Mouse (Mus musculus) intestine, embryonic 14.5 days (tissue): ENCODE results near the gene Mpp5. TPM values are rescaled to one million over a fixed set of nuclear protein-coding genes. Genes with fewer than 3 reads are reported as not detected.

Experiments used
- ATAC-seq: fragments of 200-750 bp; cut with Nextera tagmentation; replicated peaks from 2 replicates; pipeline ENCODE4 v1.8.0; 2017; ENCODE audit warnings: low read depth, moderate number of reproducible peaks, moderate TSS enrichment, moderate library complexity; ENCODE audit not compliant: low FRiP score, low TSS enrichment
- DNase-seq: peaks from one replicate; pipeline ENCODE4 v3.0.0-alpha.2; 2018; ENCODE audit warnings: low spot score
- H3K27ac ChIP-seq: fragments of 300-500 bp; sonication (generic); 2 replicates; pipeline ENCODE4 v1.5.1; 2014; ENCODE audit warnings: low read depth, mild to moderate bottlenecking, control low read depth
- H3K27me3 ChIP-seq: fragments of 300-500 bp; sonication (generic); replicated peaks from 2 replicates; pipeline ENCODE4 v1.6.1; 2014; ENCODE audit warnings: low read length, control low read depth; ENCODE audit not compliant: control insufficient read depth, insufficient read depth
- H3K36me3 ChIP-seq: fragments of 300-500 bp; sonication (generic); 2 replicates; pipeline ENCODE4 v1.6.1; 2014; ENCODE audit warnings: low read length, control low read depth; ENCODE audit not compliant: control insufficient read depth, insufficient read depth
- H3K4me1 ChIP-seq: fragments of 300-500 bp; sonication (generic); replicated peaks from 2 replicates; pipeline ENCODE4 v1.6.1; 2014; ENCODE audit warnings: low read length, control low read depth, mixed read lengths; ENCODE audit not compliant: control insufficient read depth, insufficient read depth
- H3K4me2 ChIP-seq: fragments of 300-500 bp; sonication (generic); 2 replicates; pipeline ENCODE4 v1.6.1; 2014; ENCODE audit warnings: low read length
- H3K4me3 ChIP-seq: fragments of 300-500 bp; sonication (generic); 2 replicates; pipeline ENCODE4 v1.5.1; 2014; ENCODE audit warnings: low read depth, low read length, control low read depth, mixed read lengths
- H3K9ac ChIP-seq: fragments of 300-500 bp; sonication (generic); 2 replicates; pipeline ENCODE4 v1.6.1; 2014; ENCODE audit warnings: mild to moderate bottlenecking, low read length
- H3K9me3 ChIP-seq: fragments of 300-500 bp; sonication (generic); 2 replicates; pipeline ENCODE4 v1.6.1; 2016; ENCODE audit warnings: low read length, control low read depth; ENCODE audit not compliant: control insufficient read depth
- WGBS: fragments of 180-500 bp; shearing (Covaris S2); extraction: QIAGEN DNeasy Blood & Tissue Kit; methylation state at CpG from one replicate; pipeline ENCODE4 v1.1.7; 2014; 5-methylcytosine and 5-hydroxymethylcytosine counted together
- polyA plus RNA-seq: library from polyadenylated mRNA; unstranded; fragments of >200 nt; fragmentation: Nextera tagmentation; extraction: Ambion mirVana; gene quantifications from 2 replicates; pipeline ENCODE4 v1.2.1, GENCODE M21; 2014

Gene Mpp5
- polyA plus RNA-seq, 1 experiment from 2014 or later, result 17.3 TPM

DNA sequence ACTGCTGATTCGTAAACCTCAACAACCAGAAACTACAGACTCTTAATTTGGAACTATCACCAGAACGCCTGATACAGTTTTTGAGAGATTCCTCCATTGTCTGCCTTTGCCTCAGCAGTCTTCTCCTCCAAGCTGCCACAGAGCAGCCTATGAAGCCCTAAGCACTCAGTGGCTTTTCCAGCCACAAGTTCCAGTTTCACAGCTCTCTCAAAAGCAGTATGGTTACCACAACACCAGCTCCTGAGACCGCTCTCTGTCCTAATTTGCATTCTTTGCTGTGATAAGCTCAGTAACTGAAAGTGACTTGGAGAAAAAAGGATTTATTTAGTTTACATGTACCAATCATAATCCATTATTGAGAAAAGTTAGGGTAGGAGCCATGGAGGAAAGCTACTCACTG, 51.3 kb downstream of the Mpp5 start:
- 89% methylated on average over 3 of the region's 3 CpGs for WGBS
- Histone ChIP-seq H3K4me2 (no peak overlapping the region), H3K4me1 (no peaks in the 10 kb centered on the region; the same call in 1 of the 2 replicates), H3K27ac (no peak overlapping the region), H3K9me3 (no peaks in the 10 kb centered on the region), H3K27me3 (no peaks in the 10 kb centered on the region), H3K36me3 (peaks cover 13% of the 10 kb centered on the region; the same call in 1 of the 2 replicates), H3K9ac (no peak overlapping the region), H3K4me3 (no peak overlapping the region)
- DNase-seq (no peak), ATAC-seq (no peak)

GRCm38 (mm10) chr12:78801836-78802235, 53.1 kb downstream of the Mpp5 start:
- Histone ChIP-seq H3K27me3 (no peaks in the 10 kb centered on the region), H3K4me1 (no peaks in the 10 kb centered on the region), H3K4me2 (no peak overlapping the region), H3K27ac (no peak overlapping the region), H3K9ac (no peak overlapping the region), H3K36me3 (peaks cover 13% of the 10 kb centered on the region; the same call in 1 of the 2 replicates), H3K4me3 (no peak overlapping the region), H3K9me3 (no peaks in the 10 kb centered on the region)
- DNase-seq (no peak), ATAC-seq (no peak)

- H3K27ac ChIP-seq, result no peak overlapping the region
- H3K4me3 ChIP-seq, result no peak overlapping the region
- no peaks in the 10 kb centered on the region for H3K4me1 ChIP-seq
- no peak for ATAC-seq
- DNase-seq, result no peak
- no peak overlapping the region for H3K4me2 ChIP-seq
- no peak overlapping the region for H3K9ac ChIP-seq
- H3K9me3 ChIP-seq, result no peaks in the 10 kb centered on the region
- H3K36me3 ChIP-seq, result no peaks in the 10 kb centered on the region
- no peaks in the 10 kb centered on the region for H3K27me3 ChIP-seq
Measured at GRCm38 (mm10) chr12:78814437-78814836, 65.7 kb downstream of the Mpp5 start.

GRCm38 (mm10) chr12:78834496-78834895, 85.8 kb downstream of the Mpp5 start:
- no peaks in the 10 kb centered on the region for H3K27me3 ChIP-seq
- H3K4me3 ChIP-seq, result no peak overlapping the region
- peaks cover 63% of the 10 kb centered on the region for H3K36me3 ChIP-seq
- WGBS, result 93% methylated on average over 2 of the region's 2 CpGs
- DNase-seq (no peak), ATAC-seq (no peak)
- no peak overlapping the region for H3K27ac ChIP-seq
- H3K4me1 ChIP-seq, result no peaks in the 10 kb centered on the region
- H3K9ac ChIP-seq, result no peak overlapping the region
- H3K9me3 ChIP-seq, result no peaks in the 10 kb centered on the region
- no peak overlapping the region for H3K4me2 ChIP-seq

GRCm38 (mm10) chr12:78839906-78840305, 91.2 kb downstream of the Mpp5 start:
- ATAC-seq (no peak), DNase-seq (no peak)
- WGBS, result 85% methylated on average over 4 of the region's 4 CpGs
- H3K36me3 ChIP-seq, result peaks cover 78% of the 10 kb centered on the region
- H3K4me2 ChIP-seq, result no peak overlapping the region
- H3K27me3 ChIP-seq, result no peaks in the 10 kb centered on the region
- no peak overlapping the region for H3K27ac ChIP-seq
- H3K4me1 ChIP-seq, result no peaks in the 10 kb centered on the region
- H3K9me3 ChIP-seq, result no peaks in the 10 kb centered on the region
- no peak overlapping the region for H3K9ac ChIP-seq
- H3K4me3 ChIP-seq, result no peak overlapping the region

GRCm38 (mm10) chr12:78842429-78842828, 93.7 kb downstream of the Mpp5 start:
- H3K36me3 ChIP-seq, result peaks cover 66% of the 10 kb centered on the region
- H3K27ac ChIP-seq, result no peak overlapping the region
- DNase-seq, result no peak
- no peak for ATAC-seq
- 89% methylated on average over 1 of the region's 1 CpGs for WGBS
- no peak overlapping the region for H3K4me2 ChIP-seq
- H3K9ac ChIP-seq, result no peak overlapping the region
- no peaks in the 10 kb centered on the region for H3K27me3 ChIP-seq
- no peaks in the 10 kb centered on the region for H3K9me3 ChIP-seq
- no peaks in the 10 kb centered on the region for H3K4me1 ChIP-seq
- H3K4me3 ChIP-seq, result no peak overlapping the region

DNA sequence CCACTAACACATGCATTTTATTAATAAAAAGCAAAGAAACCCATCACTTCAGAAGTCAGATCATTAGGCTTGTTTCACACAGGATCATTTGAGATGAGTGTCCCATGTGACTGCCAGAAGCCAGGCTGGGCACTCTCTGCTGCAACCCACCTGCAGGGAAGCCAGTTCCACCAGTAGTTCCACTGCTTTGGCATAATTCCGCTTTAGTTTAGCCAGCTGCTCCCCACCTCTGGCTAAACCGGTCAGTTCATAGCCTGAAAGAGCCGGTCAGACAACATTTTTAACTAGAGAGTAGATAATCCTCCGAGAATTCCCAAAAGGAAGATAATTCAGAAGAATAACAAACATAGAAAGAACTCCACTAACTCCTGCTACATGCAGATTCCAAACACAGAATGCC, 99.5 kb downstream of the Mpp5 start:
- H3K27me3 ChIP-seq, result no peaks in the 10 kb centered on the region
- H3K4me2 ChIP-seq, result no peak overlapping the region
- no peak overlapping the region for H3K27ac ChIP-seq
- H3K9ac ChIP-seq, result no peak overlapping the region
- H3K9me3 ChIP-seq, result no peaks in the 10 kb centered on the region
- H3K4me1 ChIP-seq, result no peaks in the 10 kb centered on the region
- H3K36me3 ChIP-seq, result peaks cover 44% of the 10 kb centered on the region
- ATAC-seq, result no peak
- H3K4me3 ChIP-seq, result no peak overlapping the region
- 84% methylated on average over 4 of the region's 4 CpGs for WGBS
- no peak for DNase-seq

DNA sequence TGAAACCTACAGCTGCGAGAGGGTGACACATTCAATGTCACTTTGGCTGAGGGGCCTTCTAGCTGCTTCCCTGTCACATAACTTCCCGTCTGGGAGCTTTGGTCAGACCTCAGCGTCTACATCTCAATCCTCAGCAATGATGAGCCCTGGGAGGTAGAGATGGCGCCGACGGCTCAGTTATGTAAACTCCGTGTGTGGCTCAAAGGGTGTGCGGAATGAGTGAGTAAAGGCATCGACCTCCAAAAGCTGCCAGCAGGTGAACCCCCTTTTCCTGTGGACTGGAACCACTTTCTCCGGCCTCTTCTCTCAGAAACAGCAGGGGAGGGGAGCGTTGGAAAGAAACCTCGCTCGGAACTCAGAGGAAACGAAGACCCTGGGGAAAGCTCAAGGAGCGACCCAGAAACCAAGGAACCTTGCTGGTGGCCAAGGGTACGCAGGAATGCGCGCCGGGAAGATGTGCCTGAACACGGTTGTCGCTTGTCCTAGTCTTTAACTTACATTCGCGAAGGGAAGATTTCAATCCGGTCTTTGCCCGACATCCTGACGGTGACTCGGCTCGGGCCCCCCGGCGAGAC, 112.3 kb downstream of the Mpp5 start:
- Histone ChIP-seq H3K4me3 (peak overlapping the region; percentile 77), H3K27ac (peak overlapping the region; percentile 52), H3K9me3 (no peaks in the 10 kb centered on the region), H3K9ac (peak overlapping the region; percentile 63), H3K36me3 (peaks cover 2% of the 10 kb centered on the region; the same call in 1 of the 2 replicates), H3K4me1 (peaks cover 13% of the 10 kb centered on the region), H3K27me3 (no peaks in the 10 kb centered on the region), H3K4me2 (peak overlapping the region; percentile 86)
- DNase-seq (no peak), ATAC-seq (peak; percentile 1; the same call in 1 of the 2 replicates)
- WGBS, result under 1% methylated on average over 30 of the region's 30 CpGs

DNA sequence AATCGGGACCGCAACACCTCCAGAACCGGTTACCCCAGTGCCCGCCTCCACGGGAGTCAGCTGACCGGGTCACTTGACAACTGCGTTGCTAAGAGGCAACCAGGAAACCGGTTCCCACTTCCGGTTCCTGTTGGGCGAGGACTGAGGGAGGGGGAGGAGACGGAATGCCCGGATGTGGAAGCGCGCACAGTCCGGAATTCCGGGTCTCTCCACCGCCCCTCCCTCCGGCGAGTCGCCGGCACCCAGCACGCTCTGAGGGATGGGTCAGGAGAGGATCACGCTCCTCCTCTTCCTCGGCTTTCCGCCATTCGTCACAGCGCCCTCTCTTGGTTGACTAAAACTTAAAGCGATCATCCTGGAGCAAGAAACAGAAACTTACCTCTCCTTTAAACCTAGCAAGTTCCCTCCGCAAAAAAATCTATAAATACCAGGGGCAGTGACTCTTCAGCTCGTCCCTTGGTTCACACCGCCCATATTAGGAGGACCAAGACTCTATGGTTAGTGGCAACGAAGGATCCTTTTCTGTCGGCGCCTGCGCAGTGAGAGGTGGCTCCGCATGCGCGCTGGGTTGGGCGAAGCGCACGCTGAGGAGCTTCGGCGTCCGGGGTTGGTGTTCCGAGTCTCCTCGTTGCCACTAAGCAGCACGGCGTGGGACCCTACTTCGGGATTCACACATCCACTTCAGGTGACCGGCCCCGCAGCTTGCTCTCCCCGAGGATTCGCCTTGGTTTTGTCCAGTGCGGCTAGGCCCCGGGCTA, 113.0 kb downstream of the Mpp5 start, which contains the start of the genes Atp6v1d and Eif2s1:
Gene Atp6v1d (minus strand): TSS at position 143 of the 758 bp plus-strand sequence.
Gene Eif2s1 (plus strand): TSS at position 324 of the 758 bp plus-strand sequence.
- Histone ChIP-seq H3K4me3 (peak within 1 kb of the TSS; percentile 77), H3K27ac (peak within 1 kb of the TSS; percentile 86), H3K9me3 (no peaks in the 10 kb centered on the region), H3K9ac (peak within 1 kb of the TSS; percentile 92), H3K27me3 (no peaks in the 10 kb centered on the region), H3K4me2 (peak within 1 kb of the TSS; percentile 92), H3K36me3 (no peaks in the 10 kb centered on the region), H3K4me1 (peaks cover 13% of the 10 kb centered on the region)
- DNase-seq, result peak; percentile 100
- peak; percentile 100 for ATAC-seq
- under 1% methylated on average over 55 of the region's 55 CpGs for WGBS
